Mouse (Mus musculus) hindbrain, embryonic 16.5 days (tissue): ENCODE data around the gene Svop. TPM values are rescaled to one million over a fixed set of nuclear protein-coding genes. Genes with fewer than 3 reads are reported as not detected.

Experiments used
- ATAC-seq: fragments of 200-750 bp; cut with Nextera tagmentation; 2 replicates; pipeline ENCODE4 v1.8.0; 2017; ENCODE audit warnings: moderate TSS enrichment, moderate library complexity
- H3K27ac ChIP-seq: fragments of 300-500 bp; sonication (generic); 2 replicates; pipeline ENCODE4 v1.5.1; 2014; ENCODE audit warnings: low read depth, mild to moderate bottlenecking, control low read depth, low read length, moderate library complexity
- H3K27me3 ChIP-seq: fragments of 300-500 bp; sonication (generic); replicated peaks from 2 replicates; pipeline ENCODE4 v1.6.1; 2014; ENCODE audit warnings: low read length; ENCODE audit not compliant: control insufficient read depth, insufficient read depth
- H3K36me3 ChIP-seq: fragments of 300-500 bp; sonication (generic); 2 replicates; pipeline ENCODE4 v1.6.1; 2014; ENCODE audit warnings: mild to moderate bottlenecking, low read length, moderate library complexity, mixed read lengths; ENCODE audit not compliant: control insufficient read depth, insufficient read depth
- H3K4me1 ChIP-seq: fragments of 300-500 bp; sonication (generic); 2 replicates; pipeline ENCODE4 v1.6.1; 2014; ENCODE audit warnings: low read depth, low read length; ENCODE audit not compliant: control insufficient read depth, insufficient read depth
- H3K4me2 ChIP-seq: fragments of 300-500 bp; sonication (generic); 2 replicates; pipeline ENCODE4 v1.6.1; 2014; ENCODE audit warnings: mild to moderate bottlenecking, low read length, control low read depth, moderate library complexity
- H3K4me3 ChIP-seq: fragments of 300-500 bp; sonication (generic); 2 replicates; pipeline ENCODE4 v1.5.1; 2014; ENCODE audit warnings: mild to moderate bottlenecking, low read length, control low read depth, moderate library complexity
- H3K9ac ChIP-seq: fragments of 300-500 bp; sonication (generic); 2 replicates; pipeline ENCODE4 v1.6.1; 2014; ENCODE audit warnings: low read depth, mild to moderate bottlenecking, control low read depth, low read length, moderate library complexity
- H3K9me3 ChIP-seq: fragments of 300-500 bp; sonication (generic); 2 replicates; pipeline ENCODE4 v1.6.1; 2014; ENCODE audit warnings: mild to moderate bottlenecking, low read length, moderate library complexity; ENCODE audit not compliant: control insufficient read depth
- WGBS: fragments of 180-500 bp; shearing (Covaris S2); extraction: QIAGEN DNeasy Blood & Tissue Kit; methylation state at CpG from one replicate; pipeline ENCODE4 v1.1.7; 2014; 5-methylcytosine and 5-hydroxymethylcytosine counted together
- polyA plus RNA-seq: library from polyadenylated mRNA; unstranded; fragments of >200 nt; fragmentation: Nextera tagmentation; extraction: Ambion mirVana; gene quantifications from 2 replicates; pipeline ENCODE4 v1.2.1, GENCODE M21; 2015

Svop gene
- polyA plus RNA-seq, 1 experiment from 2014 or later, result 97.2 TPM

GRCm38 (mm10) chr5:114087875-114088480 is 3.4 kb downstream of the Svop start:
- Histone ChIP-seq H3K9ac (no peak overlapping the region), H3K36me3 (no peaks in the 10 kb centered on the region), H3K4me3 (no peak overlapping the region), H3K4me2 (no peak overlapping the region), H3K27ac (no peak overlapping the region), H3K4me1 (peaks cover 16% of the 10 kb centered on the region), H3K9me3 (no peaks in the 10 kb centered on the region), H3K27me3 (no peaks in the 10 kb centered on the region)
- WGBS, result 73% methylated on average over 12 of the region's 12 CpGs
- no peak for ATAC-seq

- Histone ChIP-seq H3K36me3 (no peaks in the 10 kb centered on the region), H3K9ac (no peak overlapping the region), H3K27me3 (no peaks in the 10 kb centered on the region), H3K4me3 (no peak overlapping the region), H3K4me1 (peaks cover 11% of the 10 kb centered on the region), H3K9me3 (no peaks in the 10 kb centered on the region), H3K4me2 (no peak overlapping the region), H3K27ac (no peak overlapping the region)
- ATAC-seq, result no peak
- WGBS, result 80% methylated on average over 14 of the region's 14 CpGs
Observed at GRCm38 (mm10) chr5:114085501-114085900, 5.9 kb downstream of the Svop start.

GRCm38 (mm10) chr5:114077009-114077408 is 14.4 kb downstream of the Svop start:
- Histone ChIP-seq H3K4me3 (no peak overlapping the region), H3K9ac (no peak overlapping the region), H3K27me3 (no peaks in the 10 kb centered on the region), H3K27ac (no peak overlapping the region), H3K36me3 (no peaks in the 10 kb centered on the region), H3K4me1 (no peaks in the 10 kb centered on the region), H3K4me2 (no peak overlapping the region), H3K9me3 (no peaks in the 10 kb centered on the region)
- ATAC-seq, result 0 out of 2 replicates have a peak, but pooled peaks have one; percentile 20
- 43% methylated on average over 8 of the region's 8 CpGs for WGBS

GRCm38 (mm10) chr5:114072262-114072661 is 19.1 kb downstream of the Svop start:
- Histone ChIP-seq H3K9ac (no peak overlapping the region), H3K27ac (no peak overlapping the region), H3K4me3 (no peak overlapping the region), H3K4me1 (no peaks in the 10 kb centered on the region), H3K4me2 (no peak overlapping the region), H3K36me3 (no peaks in the 10 kb centered on the region), H3K9me3 (no peaks in the 10 kb centered on the region; the same call in 1 of the 2 replicates), H3K27me3 (no peaks in the 10 kb centered on the region)
- 58% methylated on average over 2 of the region's 2 CpGs for WGBS
- ATAC-seq, result no peak

- 91% methylated on average over 4 of the region's 4 CpGs for WGBS
- ATAC-seq, result no peak
- H3K9me3 ChIP-seq, result no peaks in the 10 kb centered on the region; the same call in 1 of the 2 replicates
Observed at GRCm38 (mm10) chr5:114070858-114071257, 20.5 kb downstream of the Svop start.

GRCm38 (mm10) chr5:114067982-114068381 is 23.4 kb downstream of the Svop start:
- no peak overlapping the region for H3K4me3 ChIP-seq
- no peak overlapping the region for H3K4me2 ChIP-seq
- no peak overlapping the region for H3K9ac ChIP-seq
- H3K9me3 ChIP-seq, result no peaks in the 10 kb centered on the region; the same call in 1 of the 2 replicates
- WGBS, result 76% methylated on average over 9 of the region's 9 CpGs
- no peaks in the 10 kb centered on the region for H3K27me3 ChIP-seq
- H3K27ac ChIP-seq, result no peak overlapping the region
- H3K4me1 ChIP-seq, result no peaks in the 10 kb centered on the region
- H3K36me3 ChIP-seq, result peaks cover 5% of the 10 kb centered on the region
- ATAC-seq, result no peak

More at GRCm38 (mm10) chr5:114070858-114071257, 20.5 kb downstream of the Svop start:
- Histone ChIP-seq H3K27ac (no peak overlapping the region), H3K4me1 (no peaks in the 10 kb centered on the region), H3K27me3 (no peaks in the 10 kb centered on the region), H3K9ac (no peak overlapping the region), H3K36me3 (no peaks in the 10 kb centered on the region), H3K4me3 (no peak overlapping the region), H3K4me2 (no peak overlapping the region)

GRCm38 (mm10) chr5:114067543-114067942 is 23.8 kb downstream of the Svop start:
- Histone ChIP-seq H3K36me3 (peaks cover 9% of the 10 kb centered on the region), H3K4me3 (no peak overlapping the region), H3K9me3 (no peaks in the 10 kb centered on the region; the same call in 1 of the 2 replicates), H3K27me3 (no peaks in the 10 kb centered on the region), H3K4me1 (no peaks in the 10 kb centered on the region), H3K9ac (no peak overlapping the region), H3K4me2 (no peak overlapping the region), H3K27ac (no peak overlapping the region)
- no peak for ATAC-seq
- 80% methylated on average over 9 of the region's 9 CpGs for WGBS

GRCm38 (mm10) chr5:114066601-114067000 is 24.8 kb downstream of the Svop start:
- WGBS, result 54% methylated on average over 6 of the region's 6 CpGs
- Histone ChIP-seq H3K36me3 (peaks cover 11% of the 10 kb centered on the region), H3K4me3 (no peak overlapping the region), H3K4me2 (no peak overlapping the region), H3K4me1 (no peaks in the 10 kb centered on the region), H3K9me3 (no peaks in the 10 kb centered on the region; the same call in 1 of the 2 replicates), H3K27ac (no peak overlapping the region), H3K9ac (no peak overlapping the region), H3K27me3 (no peaks in the 10 kb centered on the region)
- ATAC-seq, result no peak

GRCm38 (mm10) chr5:114065161-114065560 is 26.2 kb downstream of the Svop start, which contains the start of gene Usp30:
Usp30 (plus strand) TSS chr5:114065461.
- H3K27me3 ChIP-seq, result no peaks in the 10 kb centered on the region
- WGBS, result 94% methylated on average over 6 of the region's 6 CpGs
- no peak within 1 kb of the TSS for H3K4me3 ChIP-seq
- no peaks in the 10 kb centered on the region for H3K4me1 ChIP-seq
- no peak within 1 kb of the TSS for H3K27ac ChIP-seq
- peaks cover 12% of the 10 kb centered on the region for H3K36me3 ChIP-seq
- ATAC-seq, result no peak
- H3K9me3 ChIP-seq, result no peaks in the 10 kb centered on the region
- H3K4me2 ChIP-seq, result no peak within 1 kb of the TSS
- H3K9ac ChIP-seq, result no peak within 1 kb of the TSS
